Mouse (Mus musculus) ZHBTc4 (cell line): Measurements from ENCODE around the gene Trim60.

Source experiments
- DNase-seq: peaks from one replicate; pipeline ENCODE4 v3.0.0-alpha.2; 2011; ENCODE audit warnings: low read depth, low spot score

The Trim60 gene

DNA sequence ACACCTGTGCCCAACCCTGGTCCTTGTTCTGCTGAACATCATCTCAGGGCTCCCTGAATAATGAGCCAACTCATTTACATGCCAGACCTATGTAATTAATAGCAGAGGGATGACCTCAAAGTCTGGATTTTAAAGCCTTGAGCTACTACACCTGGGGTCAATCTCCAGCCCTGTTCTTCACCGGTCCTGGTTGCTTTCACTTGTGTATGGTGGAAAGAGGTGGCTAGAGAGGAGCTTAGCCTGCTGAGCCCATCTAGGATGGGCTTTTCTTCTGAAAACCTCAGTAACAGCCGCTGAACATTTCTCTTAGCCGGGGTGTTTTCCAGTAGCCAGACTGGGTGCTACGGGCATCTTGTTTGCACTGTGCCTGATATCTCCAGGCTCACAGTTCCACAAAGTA lies 30.7 kb downstream of the Trim60 start, which contains the start of gene Trim75:
Gene Trim75, minus strand, starts transcription at position 101 of the 400 bp plus-strand sequence.
- DNase-seq = no peak

GRCm38 (mm10) chr8:64983150-64983897 lies 35.1 kb downstream of the Trim60 start:
- peak; percentile 47 for DNase-seq

DNA sequence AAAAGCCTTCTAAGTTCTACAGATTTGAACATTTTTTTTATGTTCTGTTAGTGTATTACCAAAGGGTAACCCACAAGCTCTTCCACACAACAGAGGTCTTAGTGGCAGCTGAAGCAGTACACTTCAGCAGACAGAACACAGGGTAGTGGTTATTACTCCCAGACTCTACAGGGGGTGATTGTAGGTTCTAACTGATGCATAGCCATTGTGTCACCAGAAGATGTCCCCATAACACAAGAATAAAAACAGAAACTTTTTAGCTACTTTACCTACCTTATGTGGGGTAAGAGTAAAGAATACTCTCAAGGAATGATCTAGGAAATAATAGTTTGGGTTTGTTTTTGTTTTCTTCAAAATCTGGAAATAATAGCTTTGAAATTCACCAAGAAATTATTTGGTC lies 55.5 kb downstream of the Trim60 start:
- no peak for DNase-seq

DNA sequence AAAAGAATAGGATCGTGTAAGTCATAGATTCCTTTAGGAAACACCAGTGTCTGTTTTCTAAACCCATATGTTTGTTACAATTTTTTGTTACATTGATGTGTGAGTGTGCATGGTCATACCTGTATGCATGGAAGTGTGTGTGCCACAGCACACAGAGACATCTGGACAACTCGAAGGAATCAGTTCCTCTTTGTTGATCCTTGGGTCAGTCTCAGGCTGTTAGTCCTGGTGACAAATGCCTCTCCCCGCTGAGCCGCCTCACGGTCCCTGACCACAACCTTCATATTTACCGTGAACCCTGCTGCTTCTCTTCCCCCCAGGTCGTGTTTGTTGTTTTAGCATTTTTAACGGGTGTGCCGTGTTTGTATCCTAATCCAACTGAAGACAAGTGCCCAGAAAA lies 59.4 kb downstream of the Trim60 start:
- no peak for DNase-seq

DNA sequence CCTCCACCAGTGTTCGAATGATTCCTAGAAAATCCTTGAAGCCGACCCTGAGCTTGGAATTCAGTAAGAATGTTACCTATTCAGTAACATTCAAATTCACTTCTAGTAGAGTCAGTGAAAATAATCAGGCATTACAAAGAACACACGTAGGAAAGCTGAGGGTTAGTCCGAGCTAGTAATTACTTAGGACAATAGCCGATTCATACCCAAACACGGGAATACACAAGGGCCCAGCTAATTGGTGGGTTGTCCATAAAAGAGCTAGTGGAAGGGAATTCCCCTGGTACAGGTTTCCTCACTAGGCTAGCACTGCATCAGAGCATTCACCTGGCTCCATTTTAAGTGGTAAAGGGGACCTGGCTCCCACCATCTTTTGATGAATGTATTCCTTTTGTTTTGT lies 66.3 kb downstream of the Trim60 start:
- DNase-seq = peak; percentile 93
